Mouse (Mus musculus) ES-Bruce4 (cell line): ENCODE data around the gene Xpo6.

ENCODE experiments used
- CTCF ChIP-seq: IDR thresholded peaks from one replicate; pipeline ENCODE4 v1.8.1; 2011; ENCODE audit warnings: low read depth, low read length
- EP300 ChIP-seq: IDR thresholded peaks from 2 replicates; pipeline ENCODE4 v1.6.1; 2011; ENCODE audit warnings: low read depth, low read length; ENCODE audit not compliant: insufficient read depth
- POLR2A ChIP-seq: IDR thresholded peaks from one replicate; pipeline ENCODE4 v1.8.1; 2011; ENCODE audit warnings: low read length; ENCODE audit not compliant: insufficient read depth

DNA sequence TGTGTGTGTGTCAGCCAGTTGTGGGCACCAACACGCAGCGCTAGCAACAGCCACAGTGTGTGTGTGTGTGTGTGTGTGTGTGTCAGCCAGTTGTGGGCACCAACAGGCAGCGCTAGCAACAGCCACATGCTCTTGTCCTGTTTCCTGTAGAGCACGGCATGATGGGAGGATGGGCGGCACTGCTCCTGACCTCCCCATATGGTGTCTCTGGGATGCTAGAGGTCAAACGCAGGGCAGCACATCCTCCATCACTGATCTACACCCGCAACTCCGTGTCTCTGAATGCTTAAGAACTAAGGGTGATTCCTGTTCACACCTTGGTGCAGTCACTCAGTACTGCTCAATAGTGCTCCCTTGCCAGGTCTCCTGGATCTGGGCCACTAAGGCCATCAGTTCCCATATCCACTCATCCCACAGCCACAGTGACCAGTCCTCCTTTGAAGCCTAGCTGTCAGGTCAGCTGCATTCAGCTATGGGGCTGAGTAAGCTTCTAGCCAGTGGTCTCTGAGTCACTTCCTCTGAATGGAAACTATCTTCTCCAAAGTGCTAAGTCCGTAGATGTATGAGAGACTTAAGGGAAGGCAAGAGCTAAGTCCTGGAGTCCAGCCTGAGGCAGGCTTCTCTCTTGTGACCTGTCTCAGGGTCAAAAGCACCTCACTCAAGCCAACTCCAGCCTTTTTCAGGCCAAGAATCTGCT is 102.9 kb downstream of the Xpo6 start:
- TF ChIP-seq CTCF (no peak), POLR2A (no peak), EP300 (no peak)
